Mouse (Mus musculus): ENCODE data around the gene Cuzd1. TPM values are rescaled to one million over a fixed set of nuclear protein-coding genes. Genes with fewer than 3 reads are reported as not detected.

The Cuzd1 gene
- polyA plus RNA-seq (2012; rRNA removed): 0.09 and 56.5 TPM in 2 replicates

GRCm38 (mm10) chr7:131322192-131322591, at the start of gene Cuzd1:
TSS of gene Cuzd1 (minus strand) at chr7:131322292.
- Histone ChIP-seq H3K4me1 (ENCODE audit: control insufficient read depth, insufficient read depth, insufficient read length, low read length) (no peaks in the 10 kb centered on the region), H3K27ac (ENCODE audit: insufficient read depth, low read depth, low read length) (no peak within 1 kb of the TSS), H3K4me3 (ENCODE audit: low read depth, low read length) (no peak within 1 kb of the TSS), H3K27me3 (ENCODE audit: control insufficient read depth, insufficient read depth, low read length) (no peaks in the 10 kb centered on the region), H3K36me3 (ENCODE audit: control insufficient read depth, insufficient read depth, low read length) (no peaks in the 10 kb centered on the region)
- 77% methylated on average over 2 of the region's 2 CpGs for WGBS
- no peak for TF ChIP-seq POLR2A (IDR thresholded peaks at IDR 0.05; ENCODE audit: low read depth, low read length)
- no peak for TF ChIP-seq CTCF (IDR thresholded peaks at IDR 0.05; ENCODE audit: extremely low read depth, insufficient read length, insufficient replicate concordance, low read depth, low read length)

DNA sequence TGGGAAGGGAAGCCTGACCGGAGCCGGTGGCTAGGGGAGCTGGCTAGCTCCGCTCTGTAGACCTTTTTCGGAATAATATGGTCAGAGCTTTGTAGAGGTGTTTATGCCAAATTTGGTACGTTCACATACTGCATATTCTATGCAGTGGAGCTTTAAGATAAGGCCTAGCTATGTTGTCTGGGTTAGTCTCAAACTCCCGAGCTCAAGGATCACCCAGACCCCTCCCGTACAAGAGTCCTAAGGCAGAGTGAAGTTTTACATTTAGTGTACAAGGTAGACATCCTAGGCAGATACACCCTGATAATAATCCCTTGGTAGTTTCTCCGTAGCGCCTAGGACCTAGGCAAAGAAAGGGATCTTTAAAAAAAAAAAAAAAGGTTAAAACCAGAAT, 49.4 kb upstream of the Cuzd1 start:
- peak overlapping the region; percentile 79; the same call in 1 of the 2 replicates for H3K27ac ChIP-seq (ENCODE audit: insufficient read depth, low read depth, low read length)
- 2% methylated on average over 9 of the region's 9 CpGs for WGBS
- peaks cover 6% of the 10 kb centered on the region for H3K36me3 ChIP-seq (ENCODE audit: control insufficient read depth, insufficient read depth, low read length)
- no peak for TF ChIP-seq POLR2A (IDR thresholded peaks at IDR 0.05; ENCODE audit: low read depth, low read length)
- no peak for TF ChIP-seq CTCF (IDR thresholded peaks at IDR 0.05; ENCODE audit: extremely low read depth, insufficient read length, insufficient replicate concordance, low read depth, low read length)
- H3K4me3 ChIP-seq (ENCODE audit: low read depth, low read length): peak overlapping the region; percentile 84
- H3K4me1 ChIP-seq (ENCODE audit: control insufficient read depth, insufficient read depth, insufficient read length, low read length): no peaks in the 10 kb centered on the region
- no peaks in the 10 kb centered on the region for H3K27me3 ChIP-seq (ENCODE audit: control insufficient read depth, insufficient read depth, low read length)

- whole genome bisulfite sequencing: 4% methylated on average over 47 of the region's 47 CpGs
These were observed 48.8 kb upstream of the Cuzd1 start, which contains the start of gene Pstk for GRCm38 (mm10) chr7:131370648-131371469. TSS of gene Pstk (plus strand) at chr7:131371141.

GRCm38 (mm10) chr7:131364131-131364530, 42.0 kb upstream of the Cuzd1 start:
- H3K4me1 ChIP-seq (ENCODE audit: control insufficient read depth, insufficient read depth, insufficient read length, low read length): peaks cover 8% of the 10 kb centered on the region; the same call in 1 of the 2 replicates
- peak overlapping the region; percentile 20; the same call in 1 of the 2 replicates for H3K27ac ChIP-seq (ENCODE audit: insufficient read depth, low read depth, low read length)
- 36% methylated on average over 8 of the region's 8 CpGs for WGBS
- H3K36me3 ChIP-seq (ENCODE audit: control insufficient read depth, insufficient read depth, low read length): 0 out of 2 replicates have a peak, but pooled peaks cover 1% of the 10 kb centered on the region
- TF ChIP-seq POLR2A (IDR thresholded peaks at IDR 0.05; ENCODE audit: low read depth, low read length): no peak
- TF ChIP-seq CTCF (IDR thresholded peaks at IDR 0.05; ENCODE audit: extremely low read depth, insufficient read length, insufficient replicate concordance, low read depth, low read length): no peak
- H3K4me3 ChIP-seq (ENCODE audit: low read depth, low read length): no peak overlapping the region
- H3K27me3 ChIP-seq (ENCODE audit: control insufficient read depth, insufficient read depth, low read length): no peaks in the 10 kb centered on the region

More at GRCm38 (mm10) chr7:131370648-131371469, 48.8 kb upstream of the Cuzd1 start, which contains the start of gene Pstk:
- Histone ChIP-seq H3K4me3 (ENCODE audit: low read depth, low read length) (peak within 1 kb of the TSS; percentile 84), H3K27me3 (ENCODE audit: control insufficient read depth, insufficient read depth, low read length) (no peaks in the 10 kb centered on the region), H3K27ac (ENCODE audit: insufficient read depth, low read depth, low read length) (peak within 1 kb of the TSS; percentile 79), H3K36me3 (ENCODE audit: control insufficient read depth, insufficient read depth, low read length) (peaks cover 6% of the 10 kb centered on the region), H3K4me1 (ENCODE audit: control insufficient read depth, insufficient read depth, insufficient read length, low read length) (no peaks in the 10 kb centered on the region)
- TF ChIP-seq CTCF (IDR thresholded peaks at IDR 0.05; ENCODE audit: extremely low read depth, insufficient read length, insufficient replicate concordance, low read depth, low read length) (peak; percentile 78; the same call in 1 of the 2 replicates), POLR2A (IDR thresholded peaks at IDR 0.05; ENCODE audit: low read depth, low read length) (peak; percentile 91)

DNA sequence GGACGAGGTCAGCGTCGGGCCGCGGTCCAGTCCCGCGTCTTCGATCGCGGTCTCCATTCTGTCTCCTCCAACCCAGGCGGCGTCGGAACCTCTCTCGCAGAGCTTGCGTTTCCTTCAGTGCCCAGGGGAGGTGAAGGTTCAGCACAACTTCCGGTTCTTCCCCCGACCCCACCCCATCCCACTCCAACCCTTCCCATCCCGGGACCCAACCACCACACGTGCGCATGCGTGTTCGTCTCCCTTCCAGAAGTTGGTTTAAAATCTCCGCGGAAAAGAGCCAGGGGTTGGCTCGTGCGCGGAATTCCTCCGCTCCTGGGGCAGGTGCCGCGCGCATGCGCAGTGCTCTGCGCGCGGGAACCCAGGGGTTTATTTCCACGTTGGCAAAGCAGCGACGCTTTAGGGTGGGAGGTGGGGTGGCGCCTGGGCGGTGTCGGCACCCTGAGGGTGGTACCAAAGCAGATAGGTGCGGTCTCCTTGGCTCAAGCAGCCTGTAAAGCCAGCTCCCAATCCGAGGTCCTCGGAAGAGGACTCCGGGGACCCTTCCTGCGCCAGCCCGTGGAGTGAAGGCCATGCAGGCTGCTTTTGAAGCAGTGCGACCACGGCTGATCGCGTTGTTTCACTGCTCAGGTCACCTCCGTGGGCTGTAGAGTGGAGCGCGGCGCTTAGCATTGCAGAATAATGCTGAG, 40.7 kb upstream of the Cuzd1 start, which contains the start of gene 2310057M21Rik:
2310057M21Rik (minus strand) TSS at position 145 of the 686 bp plus-strand sequence.
- Histone ChIP-seq H3K27me3 (ENCODE audit: control insufficient read depth, insufficient read depth, low read length) (no peaks in the 10 kb centered on the region), H3K4me1 (ENCODE audit: control insufficient read depth, insufficient read depth, insufficient read length, low read length) (peaks cover 8% of the 10 kb centered on the region; the same call in 1 of the 2 replicates), H3K27ac (ENCODE audit: insufficient read depth, low read depth, low read length) (peak within 1 kb of the TSS; percentile 84), H3K4me3 (ENCODE audit: low read depth, low read length) (peak within 1 kb of the TSS; percentile 96), H3K36me3 (ENCODE audit: control insufficient read depth, insufficient read depth, low read length) (peaks cover 9% of the 10 kb centered on the region)
- peak; percentile 55 for TF ChIP-seq POLR2A (IDR thresholded peaks at IDR 0.05; ENCODE audit: low read depth, low read length)
- no peak for TF ChIP-seq CTCF (IDR thresholded peaks at IDR 0.05; ENCODE audit: extremely low read depth, insufficient read length, insufficient replicate concordance, low read depth, low read length)
- WGBS: under 1% methylated on average over 55 of the region's 55 CpGs

GRCm38 (mm10) chr7:131362269-131362614, 40.1 kb upstream of the Cuzd1 start:
- WGBS: under 1% methylated on average over 34 of the region's 35 CpGs
- H3K4me3 ChIP-seq (ENCODE audit: low read depth, low read length): peak overlapping the region; percentile 96
- no peaks in the 10 kb centered on the region for H3K27me3 ChIP-seq (ENCODE audit: control insufficient read depth, insufficient read depth, low read length)
- H3K4me1 ChIP-seq (ENCODE audit: control insufficient read depth, insufficient read depth, insufficient read length, low read length): peaks cover 8% of the 10 kb centered on the region; the same call in 1 of the 2 replicates
- TF ChIP-seq CTCF (IDR thresholded peaks at IDR 0.05; ENCODE audit: extremely low read depth, insufficient read length, insufficient replicate concordance, low read depth, low read length): no peak
- TF ChIP-seq POLR2A (IDR thresholded peaks at IDR 0.05; ENCODE audit: low read depth, low read length): no peak
- peak overlapping the region; percentile 78 for H3K27ac ChIP-seq (ENCODE audit: insufficient read depth, low read depth, low read length)
- H3K36me3 ChIP-seq (ENCODE audit: control insufficient read depth, insufficient read depth, low read length): peaks cover 12% of the 10 kb centered on the region

All from small intestine, adult 2 months (tissue).